Mouse (Mus musculus): Measurements from ENCODE around the gene Doc2b.

DNA sequence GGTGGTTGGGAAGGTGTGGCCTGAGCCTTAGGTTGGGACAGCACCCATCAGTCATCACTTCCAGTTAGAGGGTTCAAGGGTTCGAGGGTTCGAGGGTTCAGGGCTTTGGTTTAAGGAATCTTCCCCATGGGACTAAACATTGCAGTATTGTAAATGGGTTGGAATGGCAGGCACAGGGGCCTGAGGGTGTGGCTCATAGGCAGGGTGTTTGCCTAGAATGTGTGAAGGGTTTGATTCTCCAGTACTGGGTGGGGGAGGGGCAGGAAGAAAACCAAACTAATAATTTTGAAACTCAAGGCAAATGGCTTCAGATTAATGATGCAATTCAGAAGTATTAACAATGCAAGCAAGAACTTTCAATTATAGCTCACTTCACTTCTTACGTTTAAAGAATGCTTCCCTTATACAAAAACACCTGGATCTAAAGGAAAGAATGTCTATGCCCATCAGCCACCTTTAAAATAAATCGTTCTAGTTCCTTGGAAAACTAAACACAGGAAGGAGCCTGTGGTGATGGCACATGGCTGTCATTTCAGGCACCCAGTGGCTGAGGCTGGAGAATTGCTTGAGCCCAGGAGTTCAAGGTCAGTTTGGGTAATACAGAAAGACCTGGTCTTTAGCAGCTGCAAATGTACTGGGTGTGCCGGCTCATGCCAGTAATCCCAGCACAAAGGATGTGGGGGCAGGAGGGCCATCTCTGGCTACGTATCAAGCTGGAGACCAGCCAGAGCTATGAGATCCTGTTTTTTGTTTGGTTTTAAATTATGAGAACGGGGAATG, 6.1 kb upstream of the Doc2b start:
- TF ChIP-seq CTCF (conservative IDR thresholded peaks at IDR 0.05 in 1 of 2, IDR thresholded peaks at IDR 0.05 in 1 of 2; ENCODE audit: low read depth in 2 of 2, low read length in 2 of 2), result no peak
- no peak for TF ChIP-seq IRF4 (IDR thresholded peaks at IDR 0.05; ENCODE audit: low read depth, low read length)
- no peak for TF ChIP-seq NELFE (IDR thresholded peaks at IDR 0.05; ENCODE audit: low read depth, low read length)
